Mouse (Mus musculus): ENCODE measurements around the gene Gng10.

Gene Gng10

DNA sequence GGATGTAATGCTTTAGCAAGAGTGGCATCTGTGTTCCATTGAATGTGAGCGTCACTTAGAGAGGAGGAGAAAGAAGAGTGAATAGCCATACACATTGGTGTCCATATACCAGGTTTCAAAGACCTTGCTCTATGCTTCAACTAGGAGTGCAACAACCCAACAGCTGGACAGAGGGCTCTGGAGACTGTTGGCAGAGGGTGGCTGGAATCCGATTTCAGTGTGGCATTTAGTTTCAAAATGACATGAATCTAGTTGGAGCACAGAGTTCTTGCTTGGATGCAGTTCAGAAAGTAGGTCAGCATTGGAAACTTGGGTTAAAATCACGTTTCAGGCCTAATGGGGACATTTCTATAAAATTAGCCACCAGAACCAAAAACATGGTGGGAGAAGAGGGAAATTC, 19.7 kb upstream of the Gng10 start:
- no peak for DNase-seq (ENCODE audit: low read depth, low spot score)

DNA sequence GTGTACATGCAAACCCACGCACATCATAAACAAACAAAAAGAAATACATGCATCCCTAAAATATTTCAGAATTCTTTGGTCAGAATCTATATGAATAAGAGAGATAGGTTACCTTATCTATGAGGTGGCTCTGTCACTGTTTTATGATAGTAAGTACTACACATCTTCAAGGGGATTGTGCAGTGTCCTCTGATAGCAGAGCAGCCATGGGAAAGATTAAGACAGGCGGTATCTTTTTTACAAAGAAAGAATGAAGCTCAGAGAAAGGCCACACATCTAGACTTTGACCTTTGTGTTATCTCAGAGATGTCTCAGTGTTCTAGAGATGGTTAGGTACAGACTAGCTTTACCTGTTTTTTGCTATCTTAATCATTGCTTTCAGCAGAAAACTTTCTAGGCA, 18.0 kb upstream of the Gng10 start:
- no peak for DNase-seq (ENCODE audit: low read depth, low spot score)

DNA sequence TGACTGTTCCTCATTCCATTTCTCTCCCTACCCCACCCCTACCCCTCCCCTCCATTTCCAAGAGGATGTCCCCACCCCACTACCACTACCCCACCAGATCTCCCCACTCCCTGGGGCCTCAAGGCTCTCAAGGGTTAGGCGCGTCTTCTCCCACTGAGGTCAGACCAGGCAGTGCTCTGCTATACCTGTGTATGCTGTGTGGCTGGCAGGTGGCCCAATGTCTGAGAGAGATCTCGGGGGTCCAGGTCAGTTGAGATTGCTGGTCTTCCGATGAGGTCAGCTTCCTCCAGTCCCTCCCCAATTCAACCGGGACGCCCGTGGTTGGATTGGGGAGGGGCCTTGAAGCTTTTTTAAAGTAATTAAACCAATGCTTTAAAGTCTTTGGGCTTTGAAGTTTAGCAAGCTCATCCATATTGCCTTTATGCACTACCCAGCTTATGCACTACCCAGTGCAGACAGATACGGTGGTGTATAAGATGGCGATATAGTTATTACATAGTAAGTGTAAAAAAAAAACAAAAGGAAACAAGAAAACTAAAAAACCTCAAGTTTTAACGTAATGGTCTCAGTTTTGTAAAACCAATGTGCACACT, 467 bp upstream of the Gng10 start:
- no peak for DNase-seq (ENCODE audit: low read depth, low spot score)

DNA sequence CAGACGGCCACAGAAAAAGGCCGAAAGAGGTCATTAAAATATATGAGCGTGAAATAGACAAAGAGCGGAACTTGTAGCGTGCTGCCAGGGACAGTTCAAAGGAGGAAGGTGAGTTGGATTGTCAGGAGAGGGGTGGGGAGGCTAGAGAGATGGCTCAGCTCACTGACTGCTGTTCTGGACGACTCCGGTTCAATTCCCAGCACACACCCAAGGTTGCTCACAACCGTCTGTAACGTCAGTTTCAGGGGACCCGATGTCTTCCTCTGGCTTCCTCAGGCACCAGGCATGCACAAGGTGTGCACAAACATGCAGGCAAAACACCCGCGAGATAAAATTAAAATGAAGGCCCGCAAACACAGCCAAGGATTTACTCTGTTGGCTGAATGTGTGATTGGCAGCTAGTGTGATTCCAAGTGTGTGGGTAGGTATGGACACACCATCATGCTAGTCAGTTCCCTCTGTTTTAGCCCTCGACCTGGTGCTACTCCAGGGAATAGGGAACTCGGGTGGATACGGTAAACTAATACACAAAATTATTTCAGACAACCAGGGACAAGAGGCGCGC, 980 bp downstream of the Gng10 start:
- no peak for DNase-seq (ENCODE audit: low read depth, low spot score)

DNA sequence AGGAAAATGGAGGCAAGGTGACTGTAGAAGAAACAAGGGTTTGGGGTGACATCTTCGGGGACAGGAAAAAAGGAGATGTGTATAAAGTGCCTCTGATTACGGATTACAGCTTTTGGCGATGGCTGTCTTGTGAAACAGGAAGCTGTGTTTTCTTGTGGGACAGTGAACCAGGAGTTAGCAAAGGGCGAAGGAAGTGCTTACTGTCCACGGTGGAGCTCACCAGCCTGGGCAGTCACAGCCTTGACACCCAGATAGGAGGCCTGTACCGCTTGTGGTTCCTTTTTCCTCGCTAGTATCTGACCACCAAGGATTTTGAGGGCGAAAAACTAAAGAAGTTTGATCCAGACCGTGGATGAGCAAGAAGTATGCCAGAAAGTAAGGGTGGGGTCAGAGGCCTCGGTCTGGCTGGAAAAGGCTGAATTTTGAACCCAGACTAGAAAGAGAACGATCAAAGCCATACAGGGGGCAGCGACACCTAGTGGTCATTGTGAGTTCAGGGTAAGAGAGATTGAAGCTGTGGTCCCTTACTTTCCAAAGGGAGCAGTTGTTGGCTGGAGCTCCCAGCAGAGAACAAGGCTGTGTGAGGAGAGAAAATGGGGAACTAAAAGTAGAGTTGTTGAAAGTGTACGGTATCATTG, 1.7 kb downstream of the Gng10 start:
- peak; percentile 89 for DNase-seq (ENCODE audit: low read depth, low spot score)

- DNase-seq (ENCODE audit: low read depth, low spot score) = no peak
These were observed 2.6 kb downstream of the Gng10 start for GRCm38 (mm10) chr4:59037525-59037924.

- DNase-seq (ENCODE audit: low read depth, low spot score) = no peak
These were observed 5.8 kb downstream of the Gng10 start for GRCm38 (mm10) chr4:59040397-59041287.

- DNase-seq (ENCODE audit: low read depth, low spot score) = no peak
These were observed 8.2 kb downstream of the Gng10 start for GRCm38 (mm10) chr4:59043074-59043473.

DNA sequence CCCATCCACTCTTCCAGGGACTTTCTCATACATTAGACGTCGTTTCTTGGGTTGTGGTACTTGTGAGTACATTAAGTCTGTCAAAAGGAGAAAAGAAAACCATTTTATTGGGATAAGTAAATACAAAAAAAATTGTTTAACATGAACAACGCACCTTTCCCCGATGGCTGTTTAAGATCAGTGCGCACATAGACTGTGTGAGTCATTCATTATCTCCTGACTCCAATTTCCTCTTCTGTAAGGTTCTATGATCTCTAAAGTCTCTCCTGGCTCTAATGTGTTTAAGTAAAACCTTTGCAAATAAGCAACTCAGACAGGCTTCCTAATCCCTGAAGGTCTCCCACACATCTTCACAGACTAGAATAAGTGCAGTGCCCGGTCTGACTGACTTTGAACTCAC, 9.0 kb downstream of the Gng10 start:
- DNase-seq (ENCODE audit: low read depth, low spot score) = no peak

DNA sequence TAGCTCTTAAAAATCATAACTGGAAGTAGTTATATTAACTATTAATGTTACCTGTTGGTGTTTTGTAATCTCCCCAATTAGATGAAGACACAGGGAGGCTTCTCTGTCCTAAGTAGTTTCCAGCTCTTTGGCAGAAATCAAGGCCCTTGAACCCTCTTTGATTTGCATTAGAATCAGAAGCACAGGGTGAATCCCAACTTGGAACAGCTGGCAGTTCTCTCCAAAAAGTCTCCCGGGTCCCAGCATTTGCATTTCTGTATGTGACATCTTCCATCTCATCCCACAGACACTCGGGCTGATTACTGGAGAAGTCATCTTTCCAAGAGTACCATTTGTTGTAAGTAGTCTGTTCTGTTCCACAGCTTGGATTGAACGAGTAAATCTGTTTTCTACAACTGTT, 12.3 kb downstream of the Gng10 start:
- peak; percentile 53 for DNase-seq (ENCODE audit: low read depth, low spot score)

- no peak for DNase-seq (ENCODE audit: low read depth, low spot score)
These were observed 16.2 kb downstream of the Gng10 start for GRCm38 (mm10) chr4:59051081-59051480.

DNA sequence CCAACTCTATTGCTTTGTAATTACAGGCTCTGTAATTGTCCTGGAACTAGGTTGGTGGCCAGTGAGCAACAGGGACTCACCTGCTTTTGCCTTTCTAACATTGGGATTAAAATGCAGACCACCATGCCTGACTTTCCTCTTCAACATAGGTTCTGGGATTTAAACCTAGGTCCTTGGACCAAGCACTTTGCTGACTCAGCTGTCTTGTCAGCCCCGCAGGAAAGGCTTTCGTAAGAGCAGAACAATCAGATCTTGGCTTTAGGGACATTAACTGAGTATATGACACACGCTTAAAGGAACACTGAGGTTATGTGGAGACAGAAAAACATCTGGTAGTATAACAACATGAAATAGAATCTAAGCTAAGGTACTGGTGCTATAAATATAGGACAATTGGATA, 23.0 kb downstream of the Gng10 start:
- no peak for DNase-seq (ENCODE audit: low read depth, low spot score)

DNA sequence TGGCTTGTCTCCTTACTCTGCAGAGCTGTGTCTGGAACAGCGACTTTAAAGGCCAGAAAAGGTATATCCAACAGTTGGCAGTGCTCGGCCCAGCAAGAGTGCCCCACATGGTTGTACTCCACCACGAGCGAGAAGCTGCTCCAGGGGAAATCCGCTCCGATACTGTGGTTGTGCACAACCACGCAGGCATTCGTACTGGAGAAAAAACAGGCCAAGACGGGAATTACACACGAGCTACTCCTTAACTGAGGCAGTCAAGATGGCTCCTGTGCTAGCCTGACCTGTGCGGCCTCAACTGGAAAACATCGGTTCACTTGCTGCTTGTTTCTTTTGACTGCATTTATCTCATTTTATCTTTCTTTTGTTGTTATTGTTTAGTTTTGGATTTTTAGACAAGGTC, 27.6 kb downstream of the Gng10 start:
- DNase-seq (ENCODE audit: low read depth, low spot score) = peak; percentile 73

DNA sequence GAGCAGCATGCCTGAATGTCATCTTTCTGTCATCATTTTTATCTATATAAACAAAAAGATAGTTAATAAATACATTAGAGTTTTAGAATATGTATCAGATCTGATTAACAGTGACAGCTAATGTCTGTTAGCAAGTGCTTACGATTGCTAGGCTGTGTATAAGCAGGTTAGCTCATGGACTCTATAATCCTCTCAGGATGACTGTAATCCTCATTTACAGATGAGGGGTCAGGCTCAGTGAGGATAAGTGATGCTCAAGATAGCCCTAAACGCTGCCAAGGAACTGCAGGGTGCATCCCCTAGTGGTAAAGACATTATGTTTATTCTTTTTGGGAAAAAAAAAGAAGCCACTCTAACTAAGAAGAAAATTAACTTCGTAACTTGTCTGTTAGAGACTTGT, 34.4 kb downstream of the Gng10 start:
- DNase-seq (ENCODE audit: low read depth, low spot score) = no peak

- DNase-seq (ENCODE audit: low read depth, low spot score) = no peak
These were observed 48.5 kb downstream of the Gng10 start for GRCm38 (mm10) chr4:59083430-59083829.

DNA sequence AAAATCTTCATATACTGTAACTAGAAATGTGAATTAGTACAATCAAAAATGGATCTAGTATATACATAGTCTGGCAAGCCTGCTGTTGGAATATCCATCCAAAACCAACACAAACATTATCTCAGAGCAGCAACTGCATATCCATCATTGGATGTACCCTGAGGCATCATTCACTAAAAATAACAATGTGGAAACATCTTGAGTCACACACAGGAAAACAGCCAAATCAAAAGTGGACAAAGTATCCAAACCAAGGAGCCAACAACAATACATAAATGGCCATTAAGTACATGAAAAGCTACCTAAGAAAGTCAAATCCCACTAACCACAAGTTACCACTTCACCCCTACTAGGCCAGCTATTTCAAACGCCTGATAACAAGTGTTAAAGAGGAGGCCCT, 54.5 kb downstream of the Gng10 start:
- no peak for DNase-seq (ENCODE audit: low read depth, low spot score)
